Mouse (Mus musculus): ENCODE measurements around the gene Rhbdf1. TPM values are rescaled to one million over a fixed set of nuclear protein-coding genes. Genes with fewer than 3 reads are reported as not detected.

Rhbdf1 gene
- polyA plus RNA-seq, 1 experiment from 2014 or later, result 20.7 TPM

GRCm38 (mm10) chr11:32250880-32251763, 29.0 kb upstream of the Rhbdf1 start:
- 77% methylated on average over 8 of the region's 8 CpGs for WGBS
- Histone ChIP-seq H3K36me3 (ENCODE audit: control insufficient read depth, insufficient read depth) (peaks cover 64% of the 10 kb centered on the region), H3K9ac (ENCODE audit: low read depth, low read length) (no peak overlapping the region), H3K27me3 (replicated peaks; ENCODE audit: control insufficient read depth, insufficient read depth, low read length) (no peaks in the 10 kb centered on the region), H3K27ac (ENCODE audit: low read depth, low read length) (no peak overlapping the region), H3K4me1 (replicated peaks; ENCODE audit: control insufficient read depth, insufficient read depth, low read length) (no peaks in the 10 kb centered on the region), H3K9me3 (ENCODE audit: control insufficient read depth) (no peaks in the 10 kb centered on the region), H3K4me2 (replicated peaks; ENCODE audit: low read depth) (no peak overlapping the region), H3K4me3 (ENCODE audit: low read depth, low read length) (no peak overlapping the region)
- ATAC-seq, result peak; percentile 43; the same call in 1 of the 2 replicates
- TF ChIP-seq CTCF (IDR thresholded peaks at IDR 0.05; ENCODE audit: low read depth), result no peak

- no peak for TF ChIP-seq CTCF (IDR thresholded peaks at IDR 0.05; ENCODE audit: low read depth)
- no peak overlapping the region for H3K4me2 ChIP-seq (replicated peaks; ENCODE audit: low read depth)
- WGBS, result 77% methylated on average over 3 of the region's 3 CpGs
- H3K4me3 ChIP-seq (ENCODE audit: low read depth, low read length), result no peak overlapping the region
- no peak for ATAC-seq
- H3K4me1 ChIP-seq (replicated peaks; ENCODE audit: control insufficient read depth, insufficient read depth, low read length), result no peaks in the 10 kb centered on the region
- no peaks in the 10 kb centered on the region for H3K27me3 ChIP-seq (replicated peaks; ENCODE audit: control insufficient read depth, insufficient read depth, low read length)
- peaks cover 49% of the 10 kb centered on the region for H3K36me3 ChIP-seq (ENCODE audit: control insufficient read depth, insufficient read depth)
- H3K9ac ChIP-seq (ENCODE audit: low read depth, low read length), result no peak overlapping the region
- no peaks in the 10 kb centered on the region for H3K9me3 ChIP-seq (ENCODE audit: control insufficient read depth)
- no peak overlapping the region for H3K27ac ChIP-seq (ENCODE audit: low read depth, low read length)
Measured at GRCm38 (mm10) chr11:32248350-32248749, 26.2 kb upstream of the Rhbdf1 start.

GRCm38 (mm10) chr11:32247068-32247467, 25.0 kb upstream of the Rhbdf1 start:
- H3K4me3 ChIP-seq (ENCODE audit: low read depth, low read length), result no peak overlapping the region
- peak; percentile 36 for TF ChIP-seq CTCF (IDR thresholded peaks at IDR 0.05; ENCODE audit: low read depth)
- H3K4me2 ChIP-seq (replicated peaks; ENCODE audit: low read depth), result no peak overlapping the region
- ATAC-seq, result no peak
- H3K4me1 ChIP-seq (replicated peaks; ENCODE audit: control insufficient read depth, insufficient read depth, low read length), result no peaks in the 10 kb centered on the region; the same call in 1 of the 2 replicates
- H3K36me3 ChIP-seq (ENCODE audit: control insufficient read depth, insufficient read depth), result peaks cover 51% of the 10 kb centered on the region
- H3K9ac ChIP-seq (ENCODE audit: low read depth, low read length), result no peak overlapping the region
- no peaks in the 10 kb centered on the region for H3K9me3 ChIP-seq (ENCODE audit: control insufficient read depth)
- no peaks in the 10 kb centered on the region for H3K27me3 ChIP-seq (replicated peaks; ENCODE audit: control insufficient read depth, insufficient read depth, low read length)
- no peak overlapping the region for H3K27ac ChIP-seq (ENCODE audit: low read depth, low read length)

- Histone ChIP-seq H3K9me3 (ENCODE audit: control insufficient read depth) (no peaks in the 10 kb centered on the region), H3K27me3 (replicated peaks; ENCODE audit: control insufficient read depth, insufficient read depth, low read length) (no peaks in the 10 kb centered on the region), H3K36me3 (ENCODE audit: control insufficient read depth, insufficient read depth) (peaks cover 59% of the 10 kb centered on the region), H3K9ac (ENCODE audit: low read depth, low read length) (no peak overlapping the region), H3K4me3 (ENCODE audit: low read depth, low read length) (no peak overlapping the region), H3K4me1 (replicated peaks; ENCODE audit: control insufficient read depth, insufficient read depth, low read length) (peaks cover 2% of the 10 kb centered on the region; the same call in 1 of the 2 replicates), H3K4me2 (replicated peaks; ENCODE audit: low read depth) (no peak overlapping the region), H3K27ac (ENCODE audit: low read depth, low read length) (no peak overlapping the region)
- no peak for TF ChIP-seq CTCF (IDR thresholded peaks at IDR 0.05; ENCODE audit: low read depth)
- 90% methylated on average over 6 of the region's 6 CpGs for WGBS
- ATAC-seq, result peak; percentile 28; the same call in 1 of the 2 replicates
Measured at GRCm38 (mm10) chr11:32245614-32246013, 23.5 kb upstream of the Rhbdf1 start.

- TF ChIP-seq CTCF (IDR thresholded peaks at IDR 0.05; ENCODE audit: low read depth), result no peak
- no peaks in the 10 kb centered on the region for H3K27me3 ChIP-seq (replicated peaks; ENCODE audit: control insufficient read depth, insufficient read depth, low read length)
- no peak overlapping the region for H3K4me3 ChIP-seq (ENCODE audit: low read depth, low read length)
- ATAC-seq, result no peak
- WGBS, result 87% methylated on average over 1 of the region's 1 CpGs
- peaks cover 2% of the 10 kb centered on the region; the same call in 1 of the 2 replicates for H3K4me1 ChIP-seq (replicated peaks; ENCODE audit: control insufficient read depth, insufficient read depth, low read length)
- H3K27ac ChIP-seq (ENCODE audit: low read depth, low read length), result no peak overlapping the region
- H3K4me2 ChIP-seq (replicated peaks; ENCODE audit: low read depth), result no peak overlapping the region
- H3K9me3 ChIP-seq (ENCODE audit: control insufficient read depth), result no peaks in the 10 kb centered on the region
- H3K9ac ChIP-seq (ENCODE audit: low read depth, low read length), result no peak overlapping the region
- H3K36me3 ChIP-seq (ENCODE audit: control insufficient read depth, insufficient read depth), result peaks cover 58% of the 10 kb centered on the region
Measured at GRCm38 (mm10) chr11:32244617-32245016, 22.5 kb upstream of the Rhbdf1 start.

- WGBS, result 71% methylated on average over 3 of the region's 3 CpGs
- no peak overlapping the region for H3K4me2 ChIP-seq (replicated peaks; ENCODE audit: low read depth)
- ATAC-seq, result no peak
- H3K4me3 ChIP-seq (ENCODE audit: low read depth, low read length), result no peak overlapping the region
- H3K9me3 ChIP-seq (ENCODE audit: control insufficient read depth), result no peaks in the 10 kb centered on the region
- peaks cover 57% of the 10 kb centered on the region for H3K36me3 ChIP-seq (ENCODE audit: control insufficient read depth, insufficient read depth)
- H3K9ac ChIP-seq (ENCODE audit: low read depth, low read length), result no peak overlapping the region
- no peak for TF ChIP-seq CTCF (IDR thresholded peaks at IDR 0.05; ENCODE audit: low read depth)
- peaks cover 2% of the 10 kb centered on the region; the same call in 1 of the 2 replicates for H3K4me1 ChIP-seq (replicated peaks; ENCODE audit: control insufficient read depth, insufficient read depth, low read length)
- H3K27me3 ChIP-seq (replicated peaks; ENCODE audit: control insufficient read depth, insufficient read depth, low read length), result no peaks in the 10 kb centered on the region
- H3K27ac ChIP-seq (ENCODE audit: low read depth, low read length), result no peak overlapping the region; the same call in 1 of the 2 replicates
Measured at GRCm38 (mm10) chr11:32244064-32244463, 22.0 kb upstream of the Rhbdf1 start.
